Mouse (Mus musculus): ENCODE data around the gene Pacrg. TPM values are rescaled to one million over a fixed set of nuclear protein-coding genes. Genes with fewer than 3 reads are reported as not detected.

Gene Pacrg
- total and polyA plus RNA-seq, 3 experiments: not detected

GRCm38 (mm10) chr17:10456409-10456808 lies 383.7 kb downstream of the Pacrg start:
- in situ Hi-C loops (cut with MboI; ENCODE audit: low pct_ligation_motif_present, low pct_unique_long_range_greater_than_20kb, low sequenced_read_pairs): no loop called here
- Histone ChIP-seq H3K79me2 (replicated peaks; ENCODE audit: control insufficient read depth, extremely low read depth, insufficient read depth, poor library complexity, severe bottlenecking) (no peaks in the 10 kb centered on the region), H3K4me1 (ENCODE audit: control insufficient read depth in 1 of 2, insufficient read depth in 2 of 2) (no peaks in the 10 kb centered on the region)

GRCm38 (mm10) chr17:10455961-10456360 lies 384.1 kb downstream of the Pacrg start:
- Histone ChIP-seq H3K9me3 (replicated peaks; ENCODE audit: low read length) (no peaks in the 10 kb centered on the region), H3K27me3 (replicated peaks) (no peaks in the 10 kb centered on the region), H3K9ac (ENCODE audit: insufficient read depth, low read depth) (no peak overlapping the region), H3K36me3 (replicated peaks in 1 of 2; ENCODE audit: control insufficient read depth in 1 of 2, insufficient read depth in 1 of 2, low read length in 1 of 2) (no peaks in the 10 kb centered on the region), H3K4me2 (ENCODE audit: insufficient read depth, low read depth, poor library complexity, severe bottlenecking) (no peak overlapping the region), H3K4me1 (ENCODE audit: control insufficient read depth in 1 of 2, insufficient read depth in 2 of 2) (no peaks in the 10 kb centered on the region), H3K79me2 (replicated peaks; ENCODE audit: control insufficient read depth, extremely low read depth, insufficient read depth, poor library complexity, severe bottlenecking) (no peaks in the 10 kb centered on the region), H3K4me3 (replicated peaks in 1 of 3; ENCODE audit: low read depth in 2 of 3, low read length in 2 of 3, poor library complexity in 1 of 3) (no peak overlapping the region), H3K27ac (ENCODE audit: insufficient read depth, low read depth) (no peak overlapping the region)
- dilution Hi-C loops (cut with MboI; ENCODE audit: extremely low pct_ligation_motif_present, extremely low pct_unique_long_range_greater_than_20kb, low sequenced_read_pairs): no loop called here
- in situ Hi-C loops (cut with MboI; ENCODE audit: low pct_ligation_motif_present, low pct_unique_long_range_greater_than_20kb, low sequenced_read_pairs): no loop called here
- DNase-seq (ENCODE audit: extremely low read depth): no peak
- TF ChIP-seq USF2 (conservative IDR thresholded peaks at IDR 0.05; ENCODE audit: low read depth, low read length): no peak
- TF ChIP-seq NELFE (IDR thresholded peaks at IDR 0.05; ENCODE audit: low read depth, low read length): no peak
- TF ChIP-seq UBTF (IDR thresholded peaks at IDR 0.05; ENCODE audit: low read depth, low read length): no peak
- no peak for TF ChIP-seq ZKSCAN1 (IDR thresholded peaks at IDR 0.05; ENCODE audit: borderline replicate concordance, low read depth, low read length)
- no peak for TF ChIP-seq ETS1 (conservative IDR thresholded peaks at IDR 0.05; ENCODE audit: low read depth, low read length)
- no peak for TF ChIP-seq TBP (conservative IDR thresholded peaks at IDR 0.05; ENCODE audit: low read depth, low read length)
- no peak for TF ChIP-seq MAX (IDR thresholded peaks at IDR 0.05; ENCODE audit: low read length)
- TF ChIP-seq USF1 (IDR thresholded peaks at IDR 0.05; ENCODE audit: low read depth, low read length): no peak
- TF ChIP-seq EP300 (IDR thresholded peaks at IDR 0.05; ENCODE audit: low read length): no peak
- TF ChIP-seq MEF2A (IDR thresholded peaks at IDR 0.05; ENCODE audit: borderline replicate concordance, low read depth, low read length): no peak
- no peak for TF ChIP-seq CHD2 (IDR thresholded peaks at IDR 0.05; ENCODE audit: low read length)
- no peak for TF ChIP-seq RAD21 (IDR thresholded peaks at IDR 0.05; ENCODE audit: low read depth, low read length)
- TF ChIP-seq CTCF (conservative IDR thresholded peaks at IDR 0.05 in 1 of 2, IDR thresholded peaks at IDR 0.05 in 1 of 2; ENCODE audit: low read depth in 2 of 2, low read length in 2 of 2): no peak

More at GRCm38 (mm10) chr17:10456409-10456808, 383.7 kb downstream of the Pacrg start:
- no peaks in the 10 kb centered on the region for H3K9me3 ChIP-seq (replicated peaks; ENCODE audit: low read length)
- no peak for TF ChIP-seq MYC (IDR thresholded peaks at IDR 0.05; ENCODE audit: low read depth, low read length)
- no peak for TF ChIP-seq MEF2A (IDR thresholded peaks at IDR 0.05; ENCODE audit: borderline replicate concordance, low read depth, low read length)
- no peak for TF ChIP-seq POLR2A (IDR thresholded peaks at IDR 0.05; ENCODE audit: low read depth, low read length)
- TF ChIP-seq SMC3 (IDR thresholded peaks at IDR 0.05; ENCODE audit: low read depth, low read length): no peak
- no peak for TF ChIP-seq GABPA (IDR thresholded peaks at IDR 0.05; ENCODE audit: insufficient replicate concordance, low read depth, low read length)
- TF ChIP-seq ZKSCAN1 (IDR thresholded peaks at IDR 0.05; ENCODE audit: borderline replicate concordance, low read depth, low read length): no peak
- no peak for TF ChIP-seq MAZ (IDR thresholded peaks at IDR 0.05; ENCODE audit: low read depth, low read length)
- no peak for TF ChIP-seq RAD21 (IDR thresholded peaks at IDR 0.05; ENCODE audit: low read depth, low read length)
- no peak for TF ChIP-seq ELF1 (IDR thresholded peaks at IDR 0.05; ENCODE audit: low read depth, low read length)
- no peak for TF ChIP-seq E2F4 (IDR thresholded peaks at IDR 0.05; ENCODE audit: insufficient replicate concordance, low read depth, low read length)
- no peaks in the 10 kb centered on the region for H3K36me3 ChIP-seq (replicated peaks in 1 of 2; ENCODE audit: control insufficient read depth in 1 of 2, insufficient read depth in 1 of 2, low read length in 1 of 2)
- H3K4me3 ChIP-seq (replicated peaks in 1 of 3; ENCODE audit: low read depth in 2 of 3, low read length in 2 of 3, poor library complexity in 1 of 3): no peak overlapping the region
- no peak for DNase-seq (ENCODE audit: extremely low read depth)
- no peak overlapping the region for H3K4me2 ChIP-seq (ENCODE audit: insufficient read depth, low read depth, poor library complexity, severe bottlenecking)
- H3K9ac ChIP-seq (ENCODE audit: insufficient read depth, low read depth): no peak overlapping the region
- dilution Hi-C loops (cut with MboI; ENCODE audit: extremely low pct_ligation_motif_present, extremely low pct_unique_long_range_greater_than_20kb, low sequenced_read_pairs): no loop called here
- no peaks in the 10 kb centered on the region for H3K27me3 ChIP-seq (replicated peaks)
- H3K27ac ChIP-seq (ENCODE audit: insufficient read depth, low read depth): no peak overlapping the region
